13 mouse cellular contexts compared by ENCODE assay signal in the genomic region with DNA sequence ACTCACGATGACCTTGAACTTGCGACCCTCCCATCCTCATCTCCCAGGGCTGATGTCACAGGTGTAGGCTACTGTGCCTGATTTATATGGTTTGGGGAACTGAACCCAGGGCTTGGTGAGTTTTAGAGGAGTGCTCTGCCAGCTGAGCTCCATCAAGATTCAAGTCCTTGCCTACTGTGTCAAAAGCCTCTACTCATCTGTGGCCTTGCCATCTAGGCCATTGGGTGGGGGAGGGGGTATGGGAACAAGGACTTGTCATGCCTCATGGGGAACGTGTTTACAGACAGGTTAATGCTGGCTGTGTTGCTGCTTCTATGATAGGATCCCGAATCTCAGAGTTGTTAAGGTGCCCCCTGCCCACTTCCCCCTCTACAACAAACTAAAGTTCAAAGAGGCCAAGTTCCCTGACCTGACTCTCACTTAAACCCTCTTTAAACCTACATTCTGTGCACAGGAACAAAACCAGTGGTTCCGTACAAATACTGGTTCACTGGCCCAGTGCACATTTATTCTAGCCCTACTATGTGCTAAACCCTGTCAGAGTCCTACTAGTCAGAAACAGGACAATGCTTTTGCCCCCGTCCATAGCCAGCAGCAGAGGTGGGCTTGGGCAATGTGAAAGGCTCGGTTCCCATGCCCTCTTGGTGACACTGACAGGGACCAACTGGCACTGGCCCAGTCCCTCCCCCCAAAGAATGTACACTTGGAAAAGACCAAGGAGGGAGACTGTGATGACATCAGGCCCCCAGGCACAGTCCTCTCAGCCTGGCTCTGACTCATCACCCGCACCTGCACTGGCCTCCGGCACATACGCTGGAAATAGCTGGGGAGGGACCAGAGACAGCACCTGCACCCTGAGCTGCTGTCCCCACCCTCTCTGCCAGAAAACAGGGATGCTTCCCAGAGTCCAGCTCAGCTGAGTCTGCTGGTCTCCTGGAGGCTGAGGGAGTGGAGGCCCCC. TPM values are rescaled to one million over a fixed set of nuclear protein-coding genes. Genes with fewer than 3 reads are reported as not detected.
A peak's percentile ranks its signal among the peaks of the same experiment; 100 is the strongest.
DNase-seq lines count a peak whose midpoint lies in the region; ATAC-seq and TF ChIP-seq lines count a peak whose summit lies in the region.
"Had no signal": no experiment of that assay in that cellular context is flagged by ENCODE, and none has a peak within 500 bp of the region (broad histone marks: within the 10 kb centered on the region; RNA-seq: fewer than 3 reads in every experiment).

No protein-coding gene starts in this region.

- peaks cover 2% of the 10 kb centered on the region for H3K4me1 ChIP-seq in neural tube, embryonic 15.5 days
- H3K4me1 ChIP-seq: midbrain, embryonic 15.5 days had no signal

- H3K79me3 ChIP-seq in C2C12 (ENCODE audit: low read depth) = no peaks in the 10 kb centered on the region

- ATAC-seq in neural tube, embryonic 15.5 days (ENCODE audit: low FRiP score) = no peak
- ATAC-seq: midbrain, embryonic 15.5 days had no signal

- H3K4me3 ChIP-seq in C2C12 (ENCODE audit: insufficient read depth, poor library complexity, severe bottlenecking) = no peak overlapping the region
- H3K4me3 ChIP-seq in neural tube, embryonic 15.5 days (replicated peaks) = no peak overlapping the region
- H3K4me3 ChIP-seq: gastrocnemius, adult 2 months; heart, embryonic 12.5 days; hindbrain, embryonic 15.5 days; midbrain, embryonic 15.5 days had no signal

- 74% methylated on average over 10 of the region's 10 CpGs for WGBS in neural tube, embryonic 15.5 days

- no peaks in the 10 kb centered on the region for H3K79me2 ChIP-seq in C2C12 (ENCODE audit: control insufficient read depth, insufficient read depth)

- H3K9ac ChIP-seq in neural tube, embryonic 15.5 days (replicated peaks) = no peak overlapping the region
- H3K9ac ChIP-seq: heart, embryonic 12.5 days; hindbrain, embryonic 15.5 days; midbrain, embryonic 15.5 days had no signal

- no peak overlapping the region for H3ac ChIP-seq in C2C12 (ENCODE audit: control insufficient read depth, insufficient read length, low read depth)

- H3K9me3 ChIP-seq in neural tube, embryonic 15.5 days (replicated peaks) = no peaks in the 10 kb centered on the region
- H3K9me3 ChIP-seq: G1E; heart, embryonic 12.5 days; hindbrain, embryonic 15.5 days; midbrain, embryonic 15.5 days had no signal

- no peak for TF ChIP-seq CTCF in C2C12 (IDR thresholded peaks at IDR 0.05; ENCODE audit: control insufficient read depth, insufficient read depth, insufficient read length)

- H3K27ac ChIP-seq in neural tube, embryonic 15.5 days (replicated peaks) = no peak overlapping the region
- H3K27ac ChIP-seq: gastrocnemius, adult 2 months; hindbrain, embryonic 15.5 days; midbrain, embryonic 15.5 days had no signal

- DNase-seq in kidney, postnatal 4 days = peak; percentile 26 to 36
- DNase-seq in kidney, adult 9 months = no peak
- peak; percentile 46 for DNase-seq in adipocyte (ENCODE audit: low spot score)
- peak; percentile 55 to 70 for DNase-seq in thymus, adult 18-20 months
- no peak for DNase-seq in layer of hippocampus, adult 11-12 months (ENCODE audit: low spot score)
- DNase-seq: gastrocnemius, adult 2 months; kidney, postnatal 14 days had no signal

- H3K4me2 ChIP-seq in neural tube, embryonic 15.5 days = no peak overlapping the region
- H3K4me2 ChIP-seq: heart, embryonic 12.5 days; hindbrain, embryonic 15.5 days; midbrain, embryonic 15.5 days had no signal

- no peaks in the 10 kb centered on the region for H3K27me3 ChIP-seq in C2C12 (ENCODE audit: control insufficient read depth, insufficient read depth, insufficient read length)
- H3K27me3 ChIP-seq in neural tube, embryonic 15.5 days (replicated peaks) = no peaks in the 10 kb centered on the region
- H3K27me3 ChIP-seq: heart, embryonic 12.5 days; hindbrain, embryonic 15.5 days had no signal

- no peaks in the 10 kb centered on the region for H3K36me3 ChIP-seq in C2C12 (ENCODE audit: control insufficient read depth, insufficient read depth)
- H3K36me3 ChIP-seq in neural tube, embryonic 15.5 days = no peaks in the 10 kb centered on the region
- H3K36me3 ChIP-seq: G1E; heart, embryonic 12.5 days; hindbrain, embryonic 15.5 days; midbrain, embryonic 15.5 days had no signal

TF ChIP-seq in C2C12, 6 proteins besides CTCF, POLR2A, EP300 and RAD21:
- no peak for TF ChIP-seq CEBPB (IDR thresholded peaks at IDR 0.05; ENCODE audit: low read depth)
- TF ChIP-seq MYOD1 (IDR thresholded peaks at IDR 0.05; ENCODE audit: control insufficient read depth, insufficient read length, low read depth) = peak; percentile 28

RNA-seq across cellular contexts. Expression of gene Id3, which starts 33.1 kb away (rescaled TPM):
- polyA plus RNA-seq in C2C12 (2012; fragmentation: generic; extraction: Trizol) = 780 TPM
- polyA plus RNA-seq in neural tube, embryonic 15.5 days (2015; fragmentation: Nextera tagmentation; extraction: Ambion mirVana) = 227 TPM in 2 replicates
- polyA plus RNA-seq: G1E had no signal

RNA-seq across cellular contexts. Expression of gene Rpl11, which starts 57.0 kb away (rescaled TPM):
- 2,415 TPM for polyA plus RNA-seq in C2C12 (2012; fragmentation: generic; extraction: Trizol)
- 281 and 320 TPM in 2 replicates for polyA plus RNA-seq in neural tube, embryonic 15.5 days (2015; fragmentation: Nextera tagmentation; extraction: Ambion mirVana)

Comparison
In these comparisons a context has a peak if more than half of its experiments do, and no peak if none do; other contexts are left out.
1. DNase-seq: peak in kidney, postnatal 4 days (2 of 2), adipocyte (single experiment) and thymus, adult 18-20 months (2 of 2); none in kidney, adult 9 months (single experiment) and layer of hippocampus, adult 11-12 months (single experiment).